Mouse (Mus musculus) liver, embryonic 14.5 days (tissue): ENCODE measurements at regions not wholly inside any gene's neighbourhood (a gene's known extent, or its start where the extent isn't known, plus 50 kb on each side); places are given as distances from the start of the nearest gene placed in this dataset.

Experiments
- ATAC-seq: fragments of 200-750 bp; cut with Nextera tagmentation; 2 replicates; pipeline ENCODE4 v1.8.0; 2017; ENCODE audit warnings: moderate number of reproducible peaks, mild to moderate bottlenecking, moderate library complexity; ENCODE audit not compliant: insufficient read depth
- DNase-seq, 3 experiments: peaks; one replicate each; pipeline ENCODE4 v3.0.0-alpha.2; 2012 to 2013; ENCODE audit warnings: low read depth in 3 of 3, low spot score in 3 of 3
- H3K27ac ChIP-seq: fragments of 300-500 bp; sonication (generic); 2 replicates; pipeline ENCODE4 v1.5.1; 2014; ENCODE audit warnings: moderate library complexity, mild to moderate bottlenecking, control low read depth, inconsistent platforms
- H3K27me3 ChIP-seq: fragments of 300-500 bp; sonication (generic); 2 replicates; pipeline ENCODE4 v1.6.1; 2014; ENCODE audit warnings: mild to moderate bottlenecking, low read length, moderate library complexity; ENCODE audit not compliant: control insufficient read depth, insufficient read depth
- H3K36me3 ChIP-seq: fragments of 300-500 bp; sonication (generic); replicated peaks from 2 replicates; pipeline ENCODE4 v1.6.1; 2014; ENCODE audit warnings: low read depth; ENCODE audit not compliant: control insufficient read depth, insufficient read depth
- H3K4me1 ChIP-seq, 2 experiments: fragments of 200-500 bp in 1 of 2; fragments of 300-500 bp in 1 of 2; sonication (generic) in 1 of 2; replicated peaks; 2 replicates each; pipeline ENCODE4 v1.6.1; 2012 to 2014; ENCODE audit warnings: antibody characterized with exemption in 1 of 2, inconsistent platforms in 1 of 2, low read length in 1 of 2; ENCODE audit not compliant: control insufficient read depth in 2 of 2, insufficient read depth in 2 of 2
- H3K4me2 ChIP-seq: fragments of 300-500 bp; sonication (generic); 2 replicates; pipeline ENCODE4 v1.6.1; 2014; ENCODE audit warnings: low read depth, mild to moderate bottlenecking, control low read depth, moderate library complexity
- H3K4me3 ChIP-seq, 2 experiments: fragments of 200-500 bp in 1 of 2; fragments of 300-500 bp in 1 of 2; sonication (generic) in 1 of 2; 2 replicates each; pipeline ENCODE4 v1.5.1; 2012 to 2014; ENCODE audit warnings: low read depth in 2 of 2, low read length in 2 of 2, mild to moderate bottlenecking in 2 of 2, control low read depth in 1 of 2, inconsistent platforms in 1 of 2, moderate library complexity in 1 of 2; ENCODE audit not compliant: insufficient read depth in 1 of 2
- H3K9ac ChIP-seq: fragments of 300-500 bp; sonication (generic); replicated peaks from 2 replicates; pipeline ENCODE4 v1.6.1; 2014; ENCODE audit warnings: mild to moderate bottlenecking, control low read depth, moderate library complexity
- H3K9me3 ChIP-seq: fragments of 300-500 bp; sonication (generic); 2 replicates; pipeline ENCODE4 v1.6.1; 2016; ENCODE audit warnings: low read length, mixed read lengths; ENCODE audit not compliant: control insufficient read depth
- CTCF ChIP-seq: IDR thresholded peaks from 2 replicates; pipeline ENCODE4 v1.5.1; 2016; ENCODE audit warnings: antibody characterized with exemption, low read depth, control low read depth
- EP300 ChIP-seq: IDR thresholded peaks from 2 replicates; pipeline ENCODE4 v1.6.1; 2016; ENCODE audit warnings: antibody characterized with exemption, low read depth
- WGBS: fragments of 180-500 bp; shearing (Covaris S2); extraction: QIAGEN DNeasy Blood & Tissue Kit; methylation state at CpG from one replicate; pipeline ENCODE4 v1.1.7; 2014; ENCODE audit not compliant: insufficient replicate concordance; 5-methylcytosine and 5-hydroxymethylcytosine counted together

DNA sequence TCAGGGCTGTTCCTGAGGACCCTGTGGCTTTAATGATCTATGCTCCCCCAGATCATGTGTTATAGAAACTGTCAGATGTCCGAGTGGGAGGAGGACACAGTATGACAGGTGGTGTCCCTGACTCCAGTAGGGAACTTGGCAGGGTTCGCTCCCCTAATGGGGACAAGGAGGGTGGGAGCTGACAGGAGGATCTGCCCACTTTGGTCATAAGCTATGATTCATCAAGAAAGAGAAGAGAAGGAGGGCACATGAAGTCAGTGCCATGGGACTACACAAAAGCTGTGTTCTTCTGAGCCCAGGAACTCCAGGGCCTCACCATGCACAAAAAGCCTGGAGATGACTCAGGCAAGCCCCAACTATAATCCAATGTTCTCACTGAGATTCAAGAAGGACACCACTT, 162.2 kb upstream of the Brinp1 start:
- WGBS: 44% methylated on average over 2 of the region's 2 CpGs
- no peaks in the 10 kb centered on the region for H3K27me3 ChIP-seq
- ATAC-seq (no peak), DNase-seq (no peak)
- H3K4me3 ChIP-seq: no peak overlapping the region
- H3K9me3 ChIP-seq: no peaks in the 10 kb centered on the region
- TF ChIP-seq CTCF (no peak), EP300 (no peak)
- no peaks in the 10 kb centered on the region for H3K36me3 ChIP-seq
- no peak overlapping the region for H3K4me2 ChIP-seq
- H3K4me1 ChIP-seq: no peaks in the 10 kb centered on the region
- H3K9ac ChIP-seq: no peak overlapping the region
- no peak overlapping the region for H3K27ac ChIP-seq

DNA sequence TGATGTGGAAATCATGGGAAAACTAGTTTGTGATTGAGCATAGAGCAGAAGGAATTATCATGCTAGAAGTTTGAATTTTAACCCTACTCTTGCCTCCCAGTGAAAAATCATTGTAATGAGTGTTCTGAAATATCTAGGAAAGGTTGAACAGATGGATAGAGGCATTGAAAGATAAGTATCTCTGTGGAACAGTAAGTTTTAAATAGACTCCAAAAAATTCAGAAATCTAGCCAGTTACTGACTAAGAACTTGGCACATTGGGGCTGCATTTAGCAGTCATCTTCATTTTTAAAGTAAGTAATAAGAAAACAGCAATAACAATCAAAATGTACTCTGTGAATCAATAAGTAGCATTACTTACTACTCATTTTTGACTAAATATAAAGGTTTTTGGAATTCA, 151.0 kb upstream of the Brinp1 start:
- H3K27ac ChIP-seq: no peak overlapping the region
- DNase-seq (no peak), ATAC-seq (no peak)
- H3K9me3 ChIP-seq: no peaks in the 10 kb centered on the region
- no peak overlapping the region for H3K4me2 ChIP-seq
- no peaks in the 10 kb centered on the region for H3K4me1 ChIP-seq
- H3K27me3 ChIP-seq: no peaks in the 10 kb centered on the region
- H3K4me3 ChIP-seq: no peak overlapping the region
- H3K9ac ChIP-seq: no peak overlapping the region
- TF ChIP-seq CTCF (no peak), EP300 (no peak)
- H3K36me3 ChIP-seq: no peaks in the 10 kb centered on the region

DNA sequence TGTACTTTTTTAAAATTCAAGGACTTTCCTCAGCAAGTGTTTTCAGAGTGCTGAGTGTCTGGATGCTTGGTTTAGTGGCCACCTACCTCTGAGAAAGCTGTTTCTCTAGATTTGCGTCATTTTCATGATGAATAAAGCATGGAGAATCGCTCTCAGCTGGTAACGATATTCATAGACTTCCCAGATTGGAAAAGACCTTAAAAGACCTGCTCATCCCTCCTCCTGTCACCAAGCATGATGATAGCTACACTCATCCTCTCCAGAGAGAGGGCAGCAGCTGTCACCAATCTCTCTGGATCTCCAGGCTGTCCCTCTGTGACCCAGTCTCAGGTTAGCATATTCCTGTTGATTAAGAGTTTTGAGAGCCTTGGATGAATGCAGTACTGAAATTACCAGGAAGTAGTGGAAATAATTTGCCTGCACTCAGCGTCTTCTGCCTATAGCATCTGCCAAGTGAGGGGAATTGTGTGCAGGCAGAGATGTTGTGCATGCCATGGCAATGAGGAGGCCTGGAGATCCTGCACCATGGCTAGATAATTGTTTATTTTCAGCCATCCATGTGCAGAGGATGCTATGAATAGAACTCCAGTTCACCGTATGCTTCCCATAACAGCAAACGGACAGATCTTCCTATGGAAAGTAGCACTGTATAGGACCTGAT, 141.7 kb upstream of the Brinp1 start:
- no peak for ATAC-seq
- no peak overlapping the region for H3K4me3 ChIP-seq
- H3K36me3 ChIP-seq: no peaks in the 10 kb centered on the region
- H3K4me1 ChIP-seq: no peaks in the 10 kb centered on the region
- WGBS: 67% methylated on average over 6 of the region's 6 CpGs
- no peaks in the 10 kb centered on the region for H3K27me3 ChIP-seq
- H3K9me3 ChIP-seq: no peaks in the 10 kb centered on the region
- H3K9ac ChIP-seq: no peak overlapping the region
- DNase-seq: no peak
- H3K4me2 ChIP-seq: no peak overlapping the region
- H3K27ac ChIP-seq: no peak overlapping the region
- TF ChIP-seq EP300 (no peak), CTCF (no peak)

DNA sequence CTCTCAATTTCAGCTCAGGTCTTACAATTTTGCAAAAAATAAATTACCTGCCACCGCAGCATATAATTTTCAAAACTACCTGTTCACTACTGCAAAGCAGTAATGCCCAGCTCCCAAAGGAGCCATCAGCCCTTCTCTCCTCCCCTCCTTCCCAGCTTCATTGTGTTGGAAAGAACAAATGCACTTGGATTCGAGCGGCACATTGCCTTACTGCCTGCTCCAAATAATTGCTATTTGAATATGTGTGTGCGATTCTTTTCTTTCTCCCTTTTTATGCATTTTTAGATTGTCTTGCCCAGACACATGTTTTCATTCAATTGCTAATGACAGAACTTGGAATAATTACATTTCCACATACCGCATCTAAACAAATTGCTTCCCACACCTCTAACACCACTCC, 123.9 kb upstream of the Brinp1 start:
- DNase-seq: no peak
- Histone ChIP-seq H3K9me3 (no peaks in the 10 kb centered on the region), H3K27ac (no peak overlapping the region), H3K4me1 (no peaks in the 10 kb centered on the region), H3K36me3 (no peaks in the 10 kb centered on the region), H3K4me3 (no peak overlapping the region), H3K4me2 (no peak overlapping the region), H3K27me3 (no peaks in the 10 kb centered on the region), H3K9ac (no peak overlapping the region)
- ATAC-seq: no peak
- WGBS: 65% methylated on average over 5 of the region's 5 CpGs
- TF ChIP-seq CTCF (no peak), EP300 (no peak)

DNA sequence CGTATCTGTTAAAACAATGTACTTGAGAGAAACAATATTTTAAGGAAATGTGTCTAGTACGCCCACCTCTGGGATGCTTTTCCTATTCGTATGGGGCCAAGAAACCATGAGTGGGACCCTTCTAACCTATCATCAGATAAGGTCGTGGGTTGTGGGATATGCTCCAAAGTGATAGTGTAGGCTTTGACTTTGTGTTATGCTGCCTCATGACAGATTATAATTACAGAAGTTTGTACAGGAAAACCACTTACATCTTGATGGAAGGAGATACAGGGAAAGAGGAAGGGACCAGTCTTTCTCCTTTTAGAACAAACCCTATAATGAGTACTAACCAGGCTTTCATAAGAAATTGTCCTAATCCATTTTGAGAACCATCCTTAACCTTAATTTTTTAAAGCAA, 123.1 kb upstream of the Brinp1 start:
- Histone ChIP-seq H3K36me3 (no peaks in the 10 kb centered on the region), H3K27ac (no peak overlapping the region), H3K9me3 (no peaks in the 10 kb centered on the region), H3K9ac (no peak overlapping the region), H3K4me2 (no peak overlapping the region), H3K4me3 (no peak overlapping the region), H3K27me3 (no peaks in the 10 kb centered on the region), H3K4me1 (no peaks in the 10 kb centered on the region)
- TF ChIP-seq CTCF (no peak), EP300 (no peak)
- no peak for ATAC-seq
- 20% methylated on average over 4 of the region's 4 CpGs for WGBS
- no peak for DNase-seq
